Mouse (Mus musculus) heart, embryonic 12.5 days (tissue): ENCODE results near the gene Lmntd1. TPM values are rescaled to one million over a fixed set of nuclear protein-coding genes. Genes with fewer than 3 reads are reported as not detected.

Source experiments
- ATAC-seq: fragments of 200-750 bp; cut with Nextera tagmentation; 2 replicates; pipeline ENCODE4 v1.8.0; 2017; ENCODE audit warnings: moderate TSS enrichment, moderate library complexity; ENCODE audit not compliant: insufficient number of reproducible peaks, low FRiP score
- H3K27ac ChIP-seq: fragments of 300-500 bp; sonication (generic); 2 replicates; pipeline ENCODE4 v1.5.1; 2016; ENCODE audit warnings: mild to moderate bottlenecking, moderate library complexity; ENCODE audit not compliant: poor library complexity, severe bottlenecking
- H3K27me3 ChIP-seq: fragments of 300-500 bp; sonication (generic); replicated peaks from 2 replicates; pipeline ENCODE4 v1.6.1; 2016; ENCODE audit warnings: mild to moderate bottlenecking, moderate library complexity
- H3K36me3 ChIP-seq: fragments of 300-500 bp; sonication (generic); 2 replicates; pipeline ENCODE4 v1.6.1; 2016; ENCODE audit warnings: mild to moderate bottlenecking, moderate library complexity
- H3K4me1 ChIP-seq: fragments of 300-500 bp; sonication (generic); replicated peaks from 2 replicates; pipeline ENCODE4 v1.6.1; 2016; ENCODE audit warnings: mild to moderate bottlenecking
- H3K4me2 ChIP-seq: fragments of 300-500 bp; sonication (generic); 2 replicates; pipeline ENCODE4 v1.6.1; 2016; ENCODE audit warnings: mild to moderate bottlenecking, moderate library complexity
- H3K4me3 ChIP-seq: fragments of 300-500 bp; sonication (generic); 2 replicates; pipeline ENCODE4 v1.5.1; 2016; ENCODE audit warnings: mild to moderate bottlenecking
- H3K9ac ChIP-seq: fragments of 300-500 bp; sonication (generic); 2 replicates; pipeline ENCODE4 v1.6.1; 2016; ENCODE audit warnings: mild to moderate bottlenecking, moderate library complexity
- H3K9me3 ChIP-seq: fragments of 300-500 bp; sonication (generic); replicated peaks from 2 replicates; pipeline ENCODE4 v1.6.1; 2016; ENCODE audit warnings: mild to moderate bottlenecking, moderate library complexity
- WGBS: fragments of 180-500 bp; shearing (Covaris S2); methylation state at CpG from one replicate; pipeline ENCODE4 v1.1.7; 2016; 5-methylcytosine and 5-hydroxymethylcytosine counted together
- polyA plus RNA-seq: library from polyadenylated mRNA; unstranded; fragments of >200 nt; fragmentation: Nextera tagmentation; extraction: Ambion mirVana; gene quantifications from 2 replicates; pipeline ENCODE4 v1.2.1, GENCODE M21; 2016

Gene Lmntd1
- polyA plus RNA-seq, 1 experiment from 2014 or later = 7.0 TPM

DNA sequence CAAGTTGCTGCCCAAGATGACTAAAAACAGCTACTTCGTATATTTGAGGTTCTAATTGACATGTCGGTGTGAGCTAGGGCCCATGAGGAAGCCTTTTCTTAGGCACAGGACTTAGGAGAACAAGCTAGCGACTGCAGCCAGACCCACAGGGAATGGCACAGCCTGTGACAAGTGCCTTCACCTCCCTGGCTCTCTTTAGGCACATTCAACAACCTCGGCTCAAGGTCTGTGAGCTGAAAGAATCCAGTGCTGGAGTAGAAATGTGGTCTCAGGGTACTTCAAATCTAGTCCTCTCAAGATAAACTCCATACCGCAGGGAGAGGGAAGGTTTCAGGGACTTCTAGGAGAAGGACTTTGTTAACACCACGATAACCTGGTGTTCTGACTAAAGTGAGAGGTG is 289.0 kb downstream of the Lmntd1 start:
- WGBS = 36% methylated on average over 6 of the region's 6 CpGs
- H3K9me3 ChIP-seq = no peaks in the 10 kb centered on the region
- peaks cover 53% of the 10 kb centered on the region for H3K27me3 ChIP-seq
- H3K36me3 ChIP-seq = no peaks in the 10 kb centered on the region
- no peak overlapping the region for H3K9ac ChIP-seq
- ATAC-seq = no peak
- 0 out of 2 replicates have a peak, but pooled peaks cover 3% of the 10 kb centered on the region for H3K4me1 ChIP-seq
- H3K4me3 ChIP-seq = no peak overlapping the region
- no peak overlapping the region for H3K27ac ChIP-seq
- H3K4me2 ChIP-seq = no peak overlapping the region

DNA sequence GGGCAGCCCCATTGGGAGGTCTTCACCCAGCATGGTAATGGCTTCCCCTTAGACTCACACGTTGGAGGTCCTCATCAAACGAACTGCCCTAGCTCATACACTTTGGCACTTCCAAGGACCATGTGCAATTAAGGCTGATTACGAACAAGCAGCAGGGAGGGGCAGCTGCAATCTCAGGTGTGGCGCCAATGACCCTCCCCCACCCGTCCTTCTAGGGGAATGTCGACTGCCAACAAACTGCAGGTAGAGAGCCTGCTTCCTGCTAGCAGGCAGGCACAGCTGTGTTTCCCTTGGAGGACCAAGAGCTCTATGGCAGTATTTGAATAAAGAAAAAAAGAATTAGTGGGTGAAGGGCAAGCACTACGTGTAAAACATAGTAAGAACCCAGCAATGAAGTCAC is 289.6 kb downstream of the Lmntd1 start:
- Histone ChIP-seq H3K4me3 (no peak overlapping the region), H3K9me3 (no peaks in the 10 kb centered on the region), H3K27me3 (peaks cover 50% of the 10 kb centered on the region), H3K4me2 (no peak overlapping the region), H3K9ac (no peak overlapping the region), H3K27ac (no peak overlapping the region), H3K36me3 (no peaks in the 10 kb centered on the region), H3K4me1 (0 out of 2 replicates have a peak, but pooled peaks cover 3% of the 10 kb centered on the region)
- 55% methylated on average over 7 of the region's 7 CpGs for WGBS
- no peak for ATAC-seq

DNA sequence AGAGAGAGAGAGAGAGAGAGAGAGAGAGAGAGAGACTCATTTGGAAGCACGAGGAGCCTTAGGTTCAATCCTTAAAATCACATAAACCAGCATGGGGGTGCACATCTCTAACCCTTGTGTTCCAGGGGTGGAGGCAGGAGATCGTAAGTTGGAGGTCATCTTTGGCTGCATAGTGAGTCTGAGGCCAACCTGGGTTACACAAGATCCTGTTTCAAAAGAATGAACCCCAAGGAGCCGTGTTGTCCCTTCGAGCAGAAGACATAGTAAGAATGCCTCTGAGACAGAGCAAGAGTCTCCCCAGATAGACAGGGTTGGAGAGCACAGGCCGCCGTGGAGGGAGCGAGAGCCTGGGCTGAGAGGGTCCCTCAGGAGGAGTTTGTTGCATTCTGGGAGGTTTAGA is 291.9 kb downstream of the Lmntd1 start:
- ATAC-seq = no peak
- no peaks in the 10 kb centered on the region for H3K9me3 ChIP-seq
- no peaks in the 10 kb centered on the region for H3K36me3 ChIP-seq
- H3K27me3 ChIP-seq = peaks cover 44% of the 10 kb centered on the region
- H3K4me3 ChIP-seq = no peak overlapping the region
- 80% methylated on average over 7 of the region's 7 CpGs for WGBS
- no peak overlapping the region for H3K27ac ChIP-seq
- H3K4me1 ChIP-seq = 0 out of 2 replicates have a peak, but pooled peaks cover 3% of the 10 kb centered on the region
- no peak overlapping the region for H3K4me2 ChIP-seq
- no peak overlapping the region for H3K9ac ChIP-seq

DNA sequence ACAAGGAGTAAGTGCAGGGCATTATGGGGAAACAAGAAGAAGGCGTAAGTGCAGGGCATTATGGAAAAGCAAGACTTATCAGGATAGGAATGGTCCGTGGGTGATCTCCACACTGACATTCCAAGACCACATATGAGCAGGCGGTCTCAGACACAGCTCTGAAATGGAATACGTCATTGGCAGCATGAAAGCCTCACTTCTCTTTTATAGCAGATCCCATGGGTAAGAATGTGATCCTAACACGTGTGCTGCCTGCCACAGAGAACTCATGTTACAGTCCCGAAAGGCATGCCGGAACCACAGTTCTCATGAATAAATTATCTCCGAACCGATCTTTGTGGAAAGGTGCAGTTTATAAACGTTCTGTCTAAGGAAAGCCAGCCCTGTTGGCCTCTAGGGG is 294.0 kb downstream of the Lmntd1 start:
- 83% methylated on average over 10 of the region's 10 CpGs for WGBS
- Histone ChIP-seq H3K4me1 (no peaks in the 10 kb centered on the region), H3K9ac (no peak overlapping the region), H3K27ac (no peak overlapping the region), H3K4me2 (no peak overlapping the region), H3K4me3 (no peak overlapping the region), H3K27me3 (peaks cover 46% of the 10 kb centered on the region), H3K9me3 (no peaks in the 10 kb centered on the region), H3K36me3 (no peaks in the 10 kb centered on the region)
- no peak for ATAC-seq

Other genes starting within 250 kb of the Lmntd1 start
- not detected in 2 replicates for gene Tuba3b, start 1.4 kb upstream of the Lmntd1 start, polyA plus RNA-seq
- gene Rassf8, start 132.4 kb upstream of the Lmntd1 start, polyA plus RNA-seq = 8.8 and 10.6 TPM in 2 replicates